ENCODE assay signal across 8 mouse cellular contexts in genomic region chr11:103262412-103263267, GRCm38 (mm10). TPM values are rescaled to one million over a fixed set of nuclear protein-coding genes. Genes with fewer than 3 reads are reported as not detected.
A peak's percentile ranks its signal among the peaks of the same experiment; 100 is the strongest.
DNase-seq lines count a peak whose midpoint lies in the region; ATAC-seq lines count a peak whose summit lies in the region.

No protein-coding gene starts in this region.

- no peak overlapping the region for H3K4me3 ChIP-seq in forebrain, embryonic 11.5 days (ENCODE audit: low read depth, low read length)
- H3K4me3 ChIP-seq in forebrain, embryonic 13.5 days, result no peak overlapping the region

- ATAC-seq in forebrain, embryonic 11.5 days (replicated peaks; ENCODE audit: low FRiP score), result no peak
- no peak for ATAC-seq in forebrain, embryonic 13.5 days
- ATAC-seq in inflammation-experienced regulatory T-cells, adult 6 months, result peak; percentile 59

- H3K27me3 ChIP-seq in forebrain, embryonic 11.5 days (ENCODE audit: control insufficient read depth, insufficient read depth, low read length), result no peaks in the 10 kb centered on the region
- H3K27me3 ChIP-seq in forebrain, embryonic 13.5 days, result no peaks in the 10 kb centered on the region
- no peaks in the 10 kb centered on the region for H3K27me3 ChIP-seq in splenic B cell, adult 2 months (ENCODE audit: control insufficient read depth, insufficient read depth, low read length, poor library complexity, severe bottlenecking)

- 0 out of 2 replicates have a peak overlapping the region, but pooled peaks have one; percentile 1 for H3K27ac ChIP-seq in forebrain, embryonic 11.5 days (ENCODE audit: low read depth, low read length)
- H3K27ac ChIP-seq in forebrain, embryonic 13.5 days, result no peak overlapping the region

- H3K9ac ChIP-seq in forebrain, embryonic 11.5 days (ENCODE audit: low read length), result no peak overlapping the region; the same call in 1 of the 2 replicates
- H3K9ac ChIP-seq in forebrain, embryonic 13.5 days, result no peak overlapping the region

- no peaks in the 10 kb centered on the region; the same call in 1 of the 2 replicates for H3K36me3 ChIP-seq in forebrain, embryonic 11.5 days (ENCODE audit: control insufficient read depth, insufficient read depth, low read length)
- H3K36me3 ChIP-seq in forebrain, embryonic 13.5 days (ENCODE audit: poor library complexity, severe bottlenecking), result no peaks in the 10 kb centered on the region
- no peaks in the 10 kb centered on the region; the same call in 1 of the 2 replicates for H3K36me3 ChIP-seq in splenic B cell, adult 2 months (ENCODE audit: control insufficient read depth, insufficient read depth, low read length, poor library complexity, severe bottlenecking)

- DNase-seq in forebrain, embryonic 11.5 days (ENCODE audit: low spot score), result no peak
- DNase-seq in adrenal gland, adult 2 months, result peak; percentile 84
- peak; percentile 44 for DNase-seq in lung, postnatal 10 days
- DNase-seq in splenic B cell, adult 2 months (ENCODE audit: low read depth, low spot score), result peak; percentile 82
- no peak for DNase-seq in right cerebral cortex, postnatal 36 days (ENCODE audit: low spot score in 2 of 2)
- DNase-seq in embryo, embryonic 9.5 days (ENCODE audit: extremely low spot score), result no peak

- no peak overlapping the region for H3K4me2 ChIP-seq in forebrain, embryonic 11.5 days (ENCODE audit: low read depth, low read length, severe bottlenecking)
- no peak overlapping the region for H3K4me2 ChIP-seq in forebrain, embryonic 13.5 days

- H3K4me1 ChIP-seq in forebrain, embryonic 11.5 days (replicated peaks; ENCODE audit: control insufficient read depth, insufficient read depth, low read length), result peaks cover 13% of the 10 kb centered on the region
- peaks cover 43% of the 10 kb centered on the region for H3K4me1 ChIP-seq in forebrain, embryonic 13.5 days

- WGBS in forebrain, embryonic 11.5 days, result 78% methylated on average over 20 of the region's 20 CpGs
- WGBS in forebrain, embryonic 13.5 days, result 81% methylated on average over 20 of the region's 20 CpGs

- H3K9me3 ChIP-seq in forebrain, embryonic 11.5 days (ENCODE audit: control insufficient read depth, low read length), result no peaks in the 10 kb centered on the region
- no peaks in the 10 kb centered on the region for H3K9me3 ChIP-seq in forebrain, embryonic 13.5 days (replicated peaks)

RNA-seq across cellular contexts. Expression of gene Map3k14, which starts 4.6 kb away (rescaled TPM):
- 3.8 and 4.6 TPM in 2 replicates for polyA plus RNA-seq in forebrain, embryonic 11.5 days (2014; fragmentation: Nextera tagmentation; extraction: Ambion mirVana)
- 2.8 and 4.5 TPM in 2 replicates for polyA plus RNA-seq in forebrain, embryonic 13.5 days (2015; fragmentation: Nextera tagmentation; extraction: Ambion mirVana)
- total RNA-seq in adrenal gland, adult 2 months (2021), result 1 to 10 TPM; 5.3 to 9.7 TPM
- polyA plus RNA-seq in adrenal gland, adult 2 months (2012; rRNA removed), result 12.6 and 18.2 TPM in 2 replicates
- polyA plus RNA-seq in inflammation-experienced regulatory T-cells, adult 6 months (2017; shearing (Covaris generic)), result 10 to 100 TPM; 19.9 to 41.4 (median 31.4) TPM

RNA-seq across cellular contexts. Expression of gene Spata32, which starts 44.4 kb away (rescaled TPM):
- polyA plus RNA-seq in forebrain, embryonic 11.5 days (2014; fragmentation: Nextera tagmentation; extraction: Ambion mirVana), result not detected in 2 replicates
- not detected in 2 replicates for polyA plus RNA-seq in forebrain, embryonic 13.5 days (2015; fragmentation: Nextera tagmentation; extraction: Ambion mirVana)
- total RNA-seq in adrenal gland, adult 2 months (2021), result not detected
- polyA plus RNA-seq in adrenal gland, adult 2 months (2012; rRNA removed), result not detected in 2 replicates
- not detected for polyA plus RNA-seq in inflammation-experienced regulatory T-cells, adult 6 months (2017; shearing (Covaris generic))

RNA-seq across cellular contexts. Expression of gene 1700023F06Rik, which starts 54.3 kb away (rescaled TPM):
- polyA plus RNA-seq in forebrain, embryonic 11.5 days (2014; fragmentation: Nextera tagmentation; extraction: Ambion mirVana), result 0.23 and 0.32 TPM in 2 replicates
- polyA plus RNA-seq in forebrain, embryonic 13.5 days (2015; fragmentation: Nextera tagmentation; extraction: Ambion mirVana), result 0.37 and 0.54 TPM in 2 replicates
- total RNA-seq in adrenal gland, adult 2 months (2021), result under 1 TPM; 0.45 to 0.52 TPM
- 1.4 and 2.1 TPM in 2 replicates for polyA plus RNA-seq in adrenal gland, adult 2 months (2012; rRNA removed)
- polyA plus RNA-seq in inflammation-experienced regulatory T-cells, adult 6 months (2017; shearing (Covaris generic)), result not detected

Comparison
In these comparisons a context has a peak if more than half of its experiments do, and no peak if none do; other contexts are left out.
1. DNase-seq: peak in adrenal gland, adult 2 months (single experiment), lung, postnatal 10 days (single experiment) and splenic B cell, adult 2 months (single experiment); none in forebrain, embryonic 11.5 days (single experiment), right cerebral cortex, postnatal 36 days (0 of 2) and embryo, embryonic 9.5 days (single experiment).